Mouse (Mus musculus) kidney, adult 2 months (tissue): ENCODE data around the gene Glis3.

Experiments
- CTCF ChIP-seq: fragments of 200-500 bp; conservative IDR thresholded peaks from 2 replicates; pipeline ENCODE4 v1.5.1; 2011; ENCODE audit warnings: low read depth, mild to moderate bottlenecking, control low read depth, low read length, moderate library complexity, mixed read lengths; ENCODE audit not compliant: insufficient read depth, insufficient read length
- POLR2A ChIP-seq: fragments of 200-500 bp; IDR thresholded peaks from one replicate; pipeline ENCODE4 v1.6.1; 2011; ENCODE audit warnings: low read depth, low read length, control low read depth

- TF ChIP-seq CTCF (no peak), POLR2A (no peak)
Measured at GRCm38 (mm10) chr19:28231511-28231910, 448.4 kb downstream of the Glis3 start.
